ENCODE assay signal across 18 mouse cellular contexts in genomic region chr10:77589749-77590148, GRCm38 (mm10). TPM values are rescaled to one million over a fixed set of nuclear protein-coding genes. Genes with fewer than 3 reads are reported as not detected.
DNase-seq lines count a peak whose midpoint lies in the region; ATAC-seq and TF ChIP-seq lines count a peak whose summit lies in the region.
"Had no signal": no experiment of that assay in that cellular context is flagged by ENCODE, and none has a peak within 500 bp of the region (broad histone marks: within the 10 kb centered on the region; RNA-seq: fewer than 3 reads in every experiment).

No protein-coding gene starts in this region.

- H3K4me1 ChIP-seq in erythroblast, embryonic 14.5 days (ENCODE audit: control insufficient read depth): peaks cover 48% of the 10 kb centered on the region
- H3K4me1 ChIP-seq in hindbrain, embryonic 12.5 days: peaks cover 13% of the 10 kb centered on the region; the same call in 1 of the 2 replicates
- no peaks in the 10 kb centered on the region for H3K4me1 ChIP-seq in hindbrain, embryonic 16.5 days (ENCODE audit: control insufficient read depth, insufficient read depth, low read depth, low read length)
- H3K4me1 ChIP-seq in olfactory bulb, adult 2 months (ENCODE audit: control insufficient read depth, insufficient read depth, low read length): peaks cover 60% of the 10 kb centered on the region
- peaks cover 8% of the 10 kb centered on the region for H3K4me1 ChIP-seq in forebrain, embryonic 10.5 days

- peaks cover 93% of the 10 kb centered on the region for H3K36me3 ChIP-seq in erythroblast, embryonic 14.5 days (ENCODE audit: control insufficient read depth)
- peaks cover 67% of the 10 kb centered on the region for H3K36me3 ChIP-seq in hindbrain, embryonic 12.5 days
- peaks cover 33% of the 10 kb centered on the region for H3K36me3 ChIP-seq in hindbrain, embryonic 16.5 days (ENCODE audit: control insufficient read depth, insufficient read depth, low read length)
- H3K36me3 ChIP-seq in forebrain, embryonic 10.5 days (replicated peaks): peaks cover 75% of the 10 kb centered on the region

- no peak overlapping the region for H3K4me2 ChIP-seq in hindbrain, embryonic 12.5 days (replicated peaks)
- H3K4me2 ChIP-seq in hindbrain, embryonic 16.5 days (ENCODE audit: low read length): no peak overlapping the region

- H3K4me3 ChIP-seq in erythroblast, embryonic 14.5 days (replicated peaks): peak overlapping the region; percentile 7
- no peak overlapping the region for H3K4me3 ChIP-seq in hindbrain, embryonic 12.5 days
- no peak overlapping the region for H3K4me3 ChIP-seq in hindbrain, embryonic 16.5 days (ENCODE audit: low read length)
- no peak overlapping the region for H3K4me3 ChIP-seq in olfactory bulb, adult 2 months (ENCODE audit: insufficient read depth, low read depth, low read length)
- no peak overlapping the region for H3K4me3 ChIP-seq in forebrain, embryonic 10.5 days

- no peak for TF ChIP-seq POLR2A in olfactory bulb, adult 2 months (IDR thresholded peaks at IDR 0.05; ENCODE audit: insufficient read depth, low read depth, low read length)

- TF ChIP-seq CTCF in olfactory bulb, adult 2 months (IDR thresholded peaks at IDR 0.05; ENCODE audit: insufficient read depth, low read depth, low read length): no peak

- no peak for ATAC-seq in erythroblast, adult 5-6 weeks (replicated peaks; ENCODE audit: low FRiP score, poor library complexity, severe bottlenecking)
- 0 out of 2 replicates have a peak, but pooled peaks have one; percentile 16 for ATAC-seq in hindbrain, embryonic 12.5 days (ENCODE audit: low FRiP score)
- ATAC-seq in hindbrain, embryonic 16.5 days: no peak

- H3K9ac ChIP-seq in hindbrain, embryonic 12.5 days: no peak overlapping the region
- no peak overlapping the region for H3K9ac ChIP-seq in hindbrain, embryonic 16.5 days (ENCODE audit: low read depth, low read length)

- DNase-seq in left cerebral cortex, postnatal 4 days: peak; percentile 33
- no peak for DNase-seq in left cerebral cortex, postnatal 25 days (ENCODE audit: low spot score in 2 of 2)
- DNase-seq in forebrain, embryonic 10.5 days (ENCODE audit: extremely low spot score, low spot score): no peak
- DNase-seq: adrenal gland, postnatal 14 days; kidney, postnatal 14 days; layer of hippocampus, postnatal 36 days; thymus, adult 2 months had no signal

- no peak overlapping the region for H3K27ac ChIP-seq in hindbrain, embryonic 12.5 days
- no peak overlapping the region; the same call in 1 of the 2 replicates for H3K27ac ChIP-seq in hindbrain, embryonic 16.5 days (ENCODE audit: low read depth, low read length)
- H3K27ac ChIP-seq in olfactory bulb, adult 2 months (ENCODE audit: insufficient read depth, low read depth, low read length): peak overlapping the region; percentile 87
- H3K27ac ChIP-seq in forebrain, embryonic 10.5 days: no peak overlapping the region
- H3K27ac ChIP-seq: macrophage had no signal

- peaks cover 5% of the 10 kb centered on the region for H3K9me3 ChIP-seq in erythroblast, embryonic 14.5 days (ENCODE audit: control insufficient read depth, low read length)
- no peaks in the 10 kb centered on the region for H3K9me3 ChIP-seq in hindbrain, embryonic 12.5 days (replicated peaks)
- no peaks in the 10 kb centered on the region for H3K9me3 ChIP-seq in hindbrain, embryonic 16.5 days (ENCODE audit: control insufficient read depth, low read length)
- H3K9me3 ChIP-seq in forebrain, embryonic 10.5 days: no peaks in the 10 kb centered on the region
- H3K9me3 ChIP-seq: G1E had no signal

- 79% methylated on average over 8 of the region's 8 CpGs for WGBS in hindbrain, embryonic 12.5 days
- 63% methylated on average over 8 of the region's 8 CpGs for WGBS in hindbrain, embryonic 16.5 days
- WGBS in olfactory bulb, adult 2 months: 65% methylated on average over 8 of the region's 8 CpGs
- WGBS in forebrain, embryonic 10.5 days: 88% methylated on average over 8 of the region's 8 CpGs

- intact Hi-C loops in left cerebral cortex, postnatal 4 days (cut with DNase I): no loop called here
- intact Hi-C loops in left cerebral cortex, postnatal 25 days (cut with DNase I): loop anchor here (2.0 to 10.0 kb wide), 2 partner anchors 21 to 175 kb away; partner anchors contain the start of gene Adarb1

- H3K27me3 ChIP-seq in erythroblast, embryonic 14.5 days (ENCODE audit: control insufficient read depth): no peaks in the 10 kb centered on the region
- no peaks in the 10 kb centered on the region for H3K27me3 ChIP-seq in hindbrain, embryonic 12.5 days
- H3K27me3 ChIP-seq in hindbrain, embryonic 16.5 days (replicated peaks; ENCODE audit: control insufficient read depth, insufficient read depth, low read length): no peaks in the 10 kb centered on the region
- H3K27me3 ChIP-seq in forebrain, embryonic 10.5 days (ENCODE audit: poor library complexity, severe bottlenecking): no peaks in the 10 kb centered on the region

RNA-seq across cellular contexts. Expression of gene Pttg1ip, which starts 8.2 kb away (rescaled TPM):
- polyA plus RNA-seq in erythroblast, embryonic 14.5 days (2012): 7.2 and 9.7 TPM in 2 replicates
- total RNA-seq in erythroblast, adult 5-6 weeks (2015; ENCODE audit: low replicate concordance): 58.8 and 73.6 TPM in 2 replicates
- 72.6 and 78.0 TPM in 2 replicates for total RNA-seq in erythroblast, adult 5-6 weeks (2017; ENCODE audit: low replicate concordance)
- polyA plus RNA-seq in hindbrain, embryonic 12.5 days (2016; fragmentation: Nextera tagmentation; extraction: Ambion mirVana): 77.2 and 78.8 TPM in 2 replicates
- polyA plus RNA-seq in hindbrain, embryonic 16.5 days (2015; fragmentation: Nextera tagmentation; extraction: Ambion mirVana): 84.4 and 88.3 TPM in 2 replicates
- 10 to 100 TPM; 54.7 to 62.7 TPM for total RNA-seq in left cerebral cortex, postnatal 4 days (2021)
- total RNA-seq in left cerebral cortex, postnatal 25 days (2021): 10 to 100 TPM; 71.0 to 87.6 TPM
- not detected in 2 replicates for polyA plus RNA-seq in olfactory bulb, adult 2 months (2012; ENCODE audit: insufficient read depth, insufficient read length, low replicate concordance, missing spikeins)
- polyA plus RNA-seq in forebrain, embryonic 10.5 days (2016; fragmentation: Nextera tagmentation; extraction: Ambion mirVana): 62.0 and 64.5 TPM in 2 replicates

RNA-seq across cellular contexts. Expression of gene Sumo3, which starts 16.1 kb away (rescaled TPM):
- polyA plus RNA-seq in erythroblast, embryonic 14.5 days (2012): 3.1 and 3.3 TPM in 2 replicates
- 6.3 and 20.2 TPM in 2 replicates for total RNA-seq in erythroblast, adult 5-6 weeks (2015; ENCODE audit: low replicate concordance)
- 30.7 and 32.1 TPM in 2 replicates for total RNA-seq in erythroblast, adult 5-6 weeks (2017; ENCODE audit: low replicate concordance)
- polyA plus RNA-seq in hindbrain, embryonic 12.5 days (2016; fragmentation: Nextera tagmentation; extraction: Ambion mirVana): 276 and 287 TPM in 2 replicates
- 303 and 334 TPM in 2 replicates for polyA plus RNA-seq in hindbrain, embryonic 16.5 days (2015; fragmentation: Nextera tagmentation; extraction: Ambion mirVana)
- total RNA-seq in left cerebral cortex, postnatal 4 days (2021): 100 to 1,000 TPM; 175 to 189 TPM
- 100 to 1,000 TPM; 133 to 140 TPM for total RNA-seq in left cerebral cortex, postnatal 25 days (2021)
- 414 TPM in 1 of 2 replicates, not detected in the other for polyA plus RNA-seq in olfactory bulb, adult 2 months (2012; ENCODE audit: insufficient read depth, insufficient read length, low replicate concordance, missing spikeins)
- 439 and 448 TPM in 2 replicates for polyA plus RNA-seq in forebrain, embryonic 10.5 days (2016; fragmentation: Nextera tagmentation; extraction: Ambion mirVana)

RNA-seq across cellular contexts. Expression of gene Gm49325, which starts 16.2 kb away (rescaled TPM):
- not detected in 2 replicates for polyA plus RNA-seq in erythroblast, embryonic 14.5 days (2012)
- total RNA-seq in erythroblast, adult 5-6 weeks (2015; ENCODE audit: low replicate concordance): not detected in 2 replicates
- total RNA-seq in erythroblast, adult 5-6 weeks (2017; ENCODE audit: low replicate concordance): not detected in 2 replicates
- polyA plus RNA-seq in hindbrain, embryonic 12.5 days (2016; fragmentation: Nextera tagmentation; extraction: Ambion mirVana): 13.2 and 13.3 TPM in 2 replicates
- not detected in 2 replicates for polyA plus RNA-seq in hindbrain, embryonic 16.5 days (2015; fragmentation: Nextera tagmentation; extraction: Ambion mirVana)
- 10 to 100 TPM in 1 of 2 experiments, not detected in 1; 21.0 TPM for total RNA-seq in left cerebral cortex, postnatal 4 days (2021)
- total RNA-seq in left cerebral cortex, postnatal 25 days (2021): 10 to 100 TPM; 14.2 to 16.3 TPM
- polyA plus RNA-seq in olfactory bulb, adult 2 months (2012; ENCODE audit: insufficient read depth, insufficient read length, low replicate concordance, missing spikeins): not detected in 2 replicates
- 3.1 and 3.4 TPM in 2 replicates for polyA plus RNA-seq in forebrain, embryonic 10.5 days (2016; fragmentation: Nextera tagmentation; extraction: Ambion mirVana)
- total RNA-seq: G1E; granulocyte monocyte progenitor cell, adult 5-6 weeks; liver, adult 2 months; midbrain, postnatal 0 days; neutrophil, adult 5-6 weeks had no signal
- polyA plus RNA-seq: G1E; liver, adult 2 months; thymus, adult 2 months had no signal

RNA-seq across cellular contexts. Expression of gene Ube2g2, which starts 32.3 kb away (rescaled TPM):
- polyA plus RNA-seq in erythroblast, embryonic 14.5 days (2012): 2.6 and 2.9 TPM in 2 replicates
- total RNA-seq in erythroblast, adult 5-6 weeks (2015; ENCODE audit: low replicate concordance): 6.1 and 7.5 TPM in 2 replicates
- total RNA-seq in erythroblast, adult 5-6 weeks (2017; ENCODE audit: low replicate concordance): 10.5 and 14.4 TPM in 2 replicates
- 81.6 and 82.3 TPM in 2 replicates for polyA plus RNA-seq in hindbrain, embryonic 12.5 days (2016; fragmentation: Nextera tagmentation; extraction: Ambion mirVana)
- 85.0 and 91.0 TPM in 2 replicates for polyA plus RNA-seq in hindbrain, embryonic 16.5 days (2015; fragmentation: Nextera tagmentation; extraction: Ambion mirVana)
- 10 to 100 TPM; 45.1 to 47.6 TPM for total RNA-seq in left cerebral cortex, postnatal 4 days (2021)
- 10 to 100 TPM; 43.7 to 51.3 TPM for total RNA-seq in left cerebral cortex, postnatal 25 days (2021)
- not detected in 2 replicates for polyA plus RNA-seq in olfactory bulb, adult 2 months (2012; ENCODE audit: insufficient read depth, insufficient read length, low replicate concordance, missing spikeins)
- 102 and 104 TPM in 2 replicates for polyA plus RNA-seq in forebrain, embryonic 10.5 days (2016; fragmentation: Nextera tagmentation; extraction: Ambion mirVana)

RNA-seq across cellular contexts. Expression of gene Itgb2, which starts 59.7 kb away (rescaled TPM):
- 0.14 and 0.23 TPM in 2 replicates for polyA plus RNA-seq in erythroblast, embryonic 14.5 days (2012)
- total RNA-seq in erythroblast, adult 5-6 weeks (2015; ENCODE audit: low replicate concordance): 74.2 and 79.6 TPM in 2 replicates
- total RNA-seq in erythroblast, adult 5-6 weeks (2017; ENCODE audit: low replicate concordance): 51.4 and 55.8 TPM in 2 replicates
- 0.70 and 1.6 TPM in 2 replicates for polyA plus RNA-seq in hindbrain, embryonic 12.5 days (2016; fragmentation: Nextera tagmentation; extraction: Ambion mirVana)
- polyA plus RNA-seq in hindbrain, embryonic 16.5 days (2015; fragmentation: Nextera tagmentation; extraction: Ambion mirVana): 0.92 and 1.1 TPM in 2 replicates
- total RNA-seq in left cerebral cortex, postnatal 4 days (2021): 1 to 10 TPM; 1.7 to 2.2 TPM
- total RNA-seq in left cerebral cortex, postnatal 25 days (2021): 1 to 10 TPM; 2.9 to 3.6 TPM
- polyA plus RNA-seq in olfactory bulb, adult 2 months (2012; ENCODE audit: insufficient read depth, insufficient read length, low replicate concordance, missing spikeins): 191 TPM in 1 of 2 replicates, not detected in the other
- 0.44 and 0.76 TPM in 2 replicates for polyA plus RNA-seq in forebrain, embryonic 10.5 days (2016; fragmentation: Nextera tagmentation; extraction: Ambion mirVana)
